Mouse (Mus musculus) stomach, postnatal 0 days (tissue): ENCODE results near the gene Stox2. TPM values are rescaled to one million over a fixed set of nuclear protein-coding genes. Genes with fewer than 3 reads are reported as not detected.

ENCODE experiments used
- ATAC-seq: fragments of 200-750 bp; cut with Nextera tagmentation; 2 replicates; pipeline ENCODE4 v1.8.0; 2017; ENCODE audit not compliant: low FRiP score, low TSS enrichment
- DNase-seq: peaks from one replicate; pipeline ENCODE4 v3.0.0-alpha.2; 2016; ENCODE audit warnings: low spot score
- H3K27ac ChIP-seq: fragments of 300-500 bp; sonication (generic); replicated peaks from 2 replicates; pipeline ENCODE4 v1.5.1; 2014; ENCODE audit warnings: mild to moderate bottlenecking, control low read depth
- H3K27me3 ChIP-seq: fragments of 300-500 bp; sonication (generic); 2 replicates; pipeline ENCODE4 v1.6.1; 2014; ENCODE audit warnings: low read length; ENCODE audit not compliant: control insufficient read depth, insufficient read depth
- H3K36me3 ChIP-seq: fragments of 300-500 bp; sonication (generic); 2 replicates; pipeline ENCODE4 v1.6.1; 2014; ENCODE audit warnings: low read length, mixed read lengths; ENCODE audit not compliant: control insufficient read depth, insufficient read depth
- H3K4me1 ChIP-seq: fragments of 300-500 bp; sonication (generic); replicated peaks from 2 replicates; pipeline ENCODE4 v1.6.1; 2014; ENCODE audit warnings: antibody characterized with exemption; ENCODE audit not compliant: control insufficient read depth, insufficient read depth
- H3K4me2 ChIP-seq: fragments of 300-500 bp; sonication (generic); replicated peaks from 2 replicates; pipeline ENCODE4 v1.6.1; 2014; ENCODE audit warnings: low read depth, mild to moderate bottlenecking, control low read depth, moderate library complexity
- H3K4me3 ChIP-seq: fragments of 300-500 bp; sonication (generic); 2 replicates; pipeline ENCODE4 v1.5.1; 2014; ENCODE audit warnings: low read depth, low read length, control low read depth
- H3K9ac ChIP-seq: fragments of 300-500 bp; sonication (generic); 2 replicates; pipeline ENCODE4 v1.6.1; 2014; ENCODE audit warnings: mild to moderate bottlenecking, low read length, control low read depth, mixed read lengths
- H3K9me3 ChIP-seq: fragments of 300-500 bp; sonication (generic); 2 replicates; pipeline ENCODE4 v1.6.1; 2016; ENCODE audit warnings: low read length; ENCODE audit not compliant: control insufficient read depth
- CTCF ChIP-seq: IDR thresholded peaks from 2 replicates; pipeline ENCODE4 v1.5.1; 2016; ENCODE audit warnings: antibody characterized with exemption, low read depth, mild to moderate bottlenecking, moderate library complexity
- EP300 ChIP-seq: optimal IDR thresholded peaks from 2 replicates; pipeline ENCODE3; 2016; ENCODE audit warnings: antibody characterized with exemption
- WGBS: fragments of 180-500 bp; shearing (Covaris S2); extraction: QIAGEN DNeasy Blood & Tissue Kit; methylation state at CpG from one replicate; pipeline ENCODE4 v1.1.7; 2014; 5-methylcytosine and 5-hydroxymethylcytosine counted together
- polyA plus RNA-seq: library from polyadenylated mRNA; unstranded; fragments of >200 nt; fragmentation: Nextera tagmentation; extraction: Ambion mirVana; gene quantifications from 2 replicates; pipeline ENCODE4 v1.2.1, GENCODE M21; 2015

Gene Stox2
- polyA plus RNA-seq, 1 experiment from 2014 or later = 5.7 TPM

GRCm38 (mm10) chr8:47338691-47339323, 107.4 kb downstream of the Stox2 start:
- ATAC-seq = no peak
- no peak overlapping the region for H3K9ac ChIP-seq
- WGBS = 56% methylated on average over 3 of the region's 3 CpGs
- no peaks in the 10 kb centered on the region for H3K4me1 ChIP-seq
- H3K4me3 ChIP-seq = no peak overlapping the region
- H3K36me3 ChIP-seq = no peaks in the 10 kb centered on the region
- no peak overlapping the region for H3K4me2 ChIP-seq
- no peak overlapping the region for H3K27ac ChIP-seq
- no peaks in the 10 kb centered on the region for H3K9me3 ChIP-seq
- H3K27me3 ChIP-seq = no peaks in the 10 kb centered on the region
- TF ChIP-seq CTCF (no peak), EP300 (no peak)
- no peak for DNase-seq

DNA sequence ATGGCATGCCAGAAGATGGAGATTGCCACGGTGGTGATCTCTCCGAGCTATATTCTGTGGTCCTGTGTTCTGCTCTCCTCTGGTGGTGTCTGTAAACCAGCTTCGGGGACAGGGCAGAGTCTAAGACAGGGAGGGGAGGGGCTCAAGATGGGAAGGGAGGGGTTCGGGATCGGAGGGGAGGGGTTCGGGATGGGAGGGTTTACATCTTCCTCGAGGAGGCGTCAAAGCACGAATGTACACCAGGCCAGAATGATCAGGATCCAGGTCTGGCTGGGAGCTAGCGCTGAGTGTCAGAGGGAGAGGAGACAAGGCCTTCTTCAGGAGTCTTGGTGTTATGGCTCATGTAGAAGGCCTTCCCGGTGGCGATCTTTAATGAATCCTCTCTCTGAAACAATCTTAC, 109.7 kb downstream of the Stox2 start:
- Histone ChIP-seq H3K4me2 (no peak overlapping the region), H3K27ac (no peak overlapping the region), H3K9me3 (no peaks in the 10 kb centered on the region), H3K27me3 (no peaks in the 10 kb centered on the region), H3K36me3 (no peaks in the 10 kb centered on the region), H3K9ac (no peak overlapping the region), H3K4me1 (no peaks in the 10 kb centered on the region), H3K4me3 (no peak overlapping the region)
- no peak for ATAC-seq
- TF ChIP-seq EP300 = no peak
- TF ChIP-seq CTCF = no peak
- WGBS = 94% methylated on average over 12 of the region's 12 CpGs
- no peak for DNase-seq

DNA sequence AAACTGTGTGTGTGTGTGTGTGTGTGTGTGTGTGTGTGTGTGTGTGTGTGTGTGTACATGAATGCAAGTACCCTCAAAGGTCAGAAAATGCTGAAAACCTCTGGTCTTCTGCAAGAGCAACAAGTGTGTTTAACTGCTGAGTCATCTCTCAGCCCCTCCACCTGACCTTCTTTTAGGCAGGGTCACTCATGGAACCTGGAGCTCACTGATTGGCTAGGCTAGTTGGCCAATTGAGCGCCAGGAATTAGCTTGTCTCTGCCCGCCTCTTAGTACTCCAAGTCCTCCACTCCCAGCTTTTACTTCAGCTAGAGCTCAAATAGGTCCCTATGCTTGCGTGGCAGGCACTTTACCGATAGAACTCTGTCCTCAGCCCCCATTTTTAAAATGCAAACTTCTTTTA, 110.2 kb downstream of the Stox2 start:
- no peak overlapping the region for H3K4me2 ChIP-seq
- no peak for ATAC-seq
- H3K4me1 ChIP-seq = no peaks in the 10 kb centered on the region
- DNase-seq = no peak
- no peak overlapping the region for H3K27ac ChIP-seq
- 97% methylated on average over 4 of the region's 4 CpGs for WGBS
- H3K27me3 ChIP-seq = no peaks in the 10 kb centered on the region
- H3K9ac ChIP-seq = no peak overlapping the region
- TF ChIP-seq EP300 (no peak), CTCF (no peak)
- H3K9me3 ChIP-seq = no peaks in the 10 kb centered on the region
- H3K36me3 ChIP-seq = no peaks in the 10 kb centered on the region
- H3K4me3 ChIP-seq = no peak overlapping the region

DNA sequence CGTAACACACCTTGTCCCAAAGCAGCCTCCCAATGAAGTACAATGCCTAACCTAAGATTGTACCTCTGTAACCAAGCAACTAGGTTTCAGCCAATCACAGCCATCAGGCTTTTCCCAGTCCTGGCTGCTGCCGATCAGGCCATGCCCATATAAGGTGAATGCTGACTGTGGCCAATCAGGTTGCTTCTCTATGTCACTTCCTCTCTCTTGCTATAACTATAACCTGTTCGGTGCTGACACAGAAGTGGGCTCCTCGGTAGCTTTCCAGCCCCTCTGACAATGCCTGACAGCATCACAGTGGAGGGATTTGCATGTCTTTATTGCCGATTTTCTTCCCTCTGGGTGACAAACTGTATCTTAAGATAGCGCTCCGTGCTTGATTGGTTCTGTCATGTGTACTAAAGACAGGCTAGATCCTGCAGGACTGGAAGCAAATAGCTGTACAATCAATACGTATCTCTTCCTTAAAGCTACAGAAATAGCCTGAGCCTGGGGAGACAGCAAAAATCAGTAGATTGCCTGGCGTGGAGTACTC, 111.9 kb downstream of the Stox2 start:
- peak; percentile 78 for DNase-seq
- 0 out of 2 replicates have a peak overlapping the region, but pooled peaks have one; percentile 18 for H3K4me3 ChIP-seq
- 0 out of 2 replicates have a peak overlapping the region, but pooled peaks have one; percentile 56 for H3K27ac ChIP-seq
- H3K9me3 ChIP-seq = no peaks in the 10 kb centered on the region
- peak; percentile 97 for ATAC-seq
- H3K4me1 ChIP-seq = no peaks in the 10 kb centered on the region
- WGBS = 46% methylated on average over 9 of the region's 9 CpGs
- no peaks in the 10 kb centered on the region for H3K27me3 ChIP-seq
- no peak overlapping the region for H3K9ac ChIP-seq
- H3K4me2 ChIP-seq = peak overlapping the region; percentile 34; the same call in 1 of the 2 replicates
- TF ChIP-seq CTCF (no peak), EP300 (no peak)
- H3K36me3 ChIP-seq = no peaks in the 10 kb centered on the region

GRCm38 (mm10) chr8:47332941-47333340, 113.2 kb downstream of the Stox2 start:
- Histone ChIP-seq H3K4me3 (no peak overlapping the region), H3K27ac (no peak overlapping the region), H3K4me1 (no peaks in the 10 kb centered on the region), H3K27me3 (no peaks in the 10 kb centered on the region), H3K9me3 (no peaks in the 10 kb centered on the region), H3K9ac (no peak overlapping the region), H3K36me3 (no peaks in the 10 kb centered on the region), H3K4me2 (no peak overlapping the region)
- no peak for TF ChIP-seq EP300
- TF ChIP-seq CTCF = no peak
- ATAC-seq (no peak), DNase-seq (no peak)
- 89% methylated on average over 1 of the region's 1 CpGs for WGBS

DNA sequence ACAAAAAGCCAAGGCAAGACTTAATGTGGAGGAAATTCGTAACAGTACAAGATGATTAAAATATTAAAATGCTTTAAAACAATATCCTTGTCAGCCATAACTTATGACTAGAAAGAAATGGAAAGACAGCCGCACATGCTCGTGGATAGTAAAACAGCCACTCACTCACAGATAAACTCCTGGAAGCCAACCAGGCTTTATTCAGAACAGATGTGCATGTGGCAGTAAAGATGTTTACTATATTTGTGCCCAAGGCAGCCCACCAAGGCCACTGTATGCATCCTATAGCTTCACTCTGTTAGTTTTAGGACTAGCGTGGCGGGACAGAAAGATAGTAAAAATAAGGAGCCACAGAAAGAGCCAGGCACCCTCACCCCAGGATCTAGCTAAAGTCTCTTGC, 115.2 kb downstream of the Stox2 start:
- no peak for TF ChIP-seq CTCF
- TF ChIP-seq EP300 = no peak
- no peak for ATAC-seq
- Histone ChIP-seq H3K27ac (no peak overlapping the region), H3K4me2 (no peak overlapping the region), H3K4me1 (no peaks in the 10 kb centered on the region), H3K4me3 (no peak overlapping the region), H3K36me3 (no peaks in the 10 kb centered on the region), H3K9me3 (no peaks in the 10 kb centered on the region), H3K9ac (no peak overlapping the region), H3K27me3 (no peaks in the 10 kb centered on the region)
- WGBS = 83% methylated on average over 5 of the region's 5 CpGs
- no peak for DNase-seq
